Mouse (Mus musculus) stomach, postnatal 0 days (tissue): ENCODE measurements around the gene Tcf7l1.

Source experiments
- CTCF ChIP-seq: IDR thresholded peaks from 2 replicates; pipeline ENCODE4 v1.5.1; 2016; ENCODE audit warnings: antibody characterized with exemption, low read depth, mild to moderate bottlenecking, moderate library complexity
- EP300 ChIP-seq: optimal IDR thresholded peaks from 2 replicates; pipeline ENCODE3; 2016; ENCODE audit warnings: antibody characterized with exemption

DNA sequence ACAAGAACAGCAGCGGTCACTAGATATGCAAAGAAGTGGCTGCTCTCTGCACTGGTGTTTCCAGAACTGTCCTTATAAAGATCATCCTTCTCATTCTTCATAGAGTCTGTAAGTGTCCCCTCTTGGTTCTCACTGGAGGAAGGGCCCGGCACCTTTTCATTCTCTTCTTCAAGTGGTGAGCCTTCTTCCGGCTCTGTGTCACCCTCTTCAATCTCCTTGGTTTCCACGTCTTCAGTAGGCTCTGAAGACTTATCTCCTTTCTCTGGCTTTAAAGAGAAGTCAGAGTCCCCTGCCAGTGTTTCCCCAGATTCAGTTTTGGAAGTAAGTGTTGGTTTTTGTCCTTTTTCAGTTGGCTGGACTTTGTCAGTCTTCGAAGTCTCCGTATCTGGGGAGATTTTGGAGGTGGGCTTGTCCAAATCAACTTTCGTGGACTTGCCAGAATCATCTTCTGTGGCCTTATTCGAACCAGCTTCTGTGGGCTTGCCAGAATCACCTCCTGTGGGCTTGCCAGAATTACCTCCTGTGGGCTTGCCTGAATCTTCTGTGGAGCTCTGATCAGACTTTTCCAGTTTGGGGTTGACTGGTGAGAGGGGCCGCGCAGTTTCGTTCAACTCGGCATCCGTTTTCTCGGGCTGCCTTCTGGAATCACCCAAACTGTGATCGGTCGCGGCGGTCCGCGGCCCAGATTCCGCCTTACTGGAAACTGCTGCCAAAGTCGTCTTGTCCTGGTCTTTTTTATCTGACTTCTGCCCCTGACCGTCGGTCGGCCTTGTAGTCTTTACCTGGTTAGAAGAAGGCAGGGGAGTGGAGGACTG lies 173.3 kb downstream of the Tcf7l1 start:
- TF ChIP-seq CTCF (no peak), EP300 (no peak)
